Mouse (Mus musculus): ENCODE measurements around the gene Ddx17.

- TF ChIP-seq POLR2A (IDR thresholded peaks at IDR 0.05; ENCODE audit: control insufficient read depth, extremely low read depth, insufficient read depth, low read length, poor library complexity) (no peak), CTCF (IDR thresholded peaks at IDR 0.05; ENCODE audit: borderline replicate concordance, control insufficient read depth, extremely low read depth, insufficient read depth, low read length, poor library complexity) (0 out of 2 replicates have a peak, but pooled peaks have one; percentile 17)
Measured at GRCm38 (mm10) chr15:79516171-79517096, 30.1 kb downstream of the Ddx17 start, which contains the start of gene Kdelr3.

Data from thymus, adult 2 months (tissue).